Mouse (Mus musculus) C2C12 (cell line): ENCODE results near the gene Dennd2d. TPM values are rescaled to one million over a fixed set of nuclear protein-coding genes. Genes with fewer than 3 reads are reported as not detected.

Source experiments
- H3K27me3 ChIP-seq: one replicate; pipeline ENCODE4 v1.6.1; 2011; ENCODE audit not compliant: control insufficient read depth, insufficient read depth, insufficient read length
- H3K36me3 ChIP-seq: one replicate; pipeline ENCODE4 v1.6.1; 2011; ENCODE audit not compliant: control insufficient read depth, insufficient read depth
- H3K4me3 ChIP-seq: one replicate; pipeline ENCODE4 v1.5.1; 2011; ENCODE audit warnings: mild to moderate bottlenecking, control low read depth; ENCODE audit not compliant: poor library complexity, insufficient read depth, severe bottlenecking
- H3K79me2 ChIP-seq: one replicate; pipeline ENCODE4 v1.6.1; 2011; ENCODE audit not compliant: control insufficient read depth, insufficient read depth
- H3K79me3 ChIP-seq: one replicate; pipeline ENCODE4 v1.6.1; 2011; ENCODE audit warnings: low read depth, control low read depth
- H3ac ChIP-seq: one replicate; pipeline ENCODE3; 2011; ENCODE audit warnings: low read depth; ENCODE audit not compliant: control insufficient read depth, insufficient read length
- CEBPB ChIP-seq: IDR thresholded peaks from one replicate; pipeline ENCODE4 v1.6.1; 2011; ENCODE audit warnings: low read depth, mild to moderate bottlenecking, control low read depth, moderate library complexity
- CTCF ChIP-seq: IDR thresholded peaks from one replicate; pipeline ENCODE4 v1.5.1; 2011; ENCODE audit not compliant: control insufficient read depth, insufficient read depth, insufficient read length
- FOSL1 ChIP-seq: IDR thresholded peaks from one replicate; pipeline ENCODE4 v1.8.0; 2011; ENCODE audit warnings: mild to moderate bottlenecking, low read length; ENCODE audit not compliant: poor library complexity, insufficient read depth, severe bottlenecking
- MAX ChIP-seq: IDR thresholded peaks from one replicate; pipeline ENCODE4 v1.6.1; 2011; ENCODE audit warnings: mild to moderate bottlenecking, control low read depth
- MYOD1 ChIP-seq: IDR thresholded peaks from one replicate; pipeline ENCODE4 v1.6.1; 2011; ENCODE audit warnings: low read depth; ENCODE audit not compliant: control insufficient read depth, insufficient read length
- MYOG ChIP-seq: IDR thresholded peaks from one replicate; pipeline ENCODE4 v1.6.1; 2011; ENCODE audit not compliant: control insufficient read depth, insufficient read length; ENCODE audit errors: extremely low read depth
- USF1 ChIP-seq: IDR thresholded peaks from one replicate; pipeline ENCODE4 v1.6.1; 2011; ENCODE audit warnings: low read depth, mild to moderate bottlenecking, control low read depth, moderate library complexity
- long read RNA-seq, 2 experiments: library from polyadenylated mRNA; unstranded; transcript quantifications; one replicate each; pipeline ENCODE4 v2.0.0; 2019 to 2020
- polyA plus RNA-seq: library from polyadenylated mRNA; unstranded; fragments of >200 nt; fragmentation: generic; extraction: Trizol; gene quantifications from one replicate; pipeline ENCODE4 v1.2.1, GENCODE M21; 2012; ENCODE audit warnings: missing spikeins

Dennd2d gene
- polyA plus RNA-seq: 0.23 TPM
- long read RNA-seq, experiment 1: 0 reads
- long read RNA-seq, experiment 2: 0 reads

DNA sequence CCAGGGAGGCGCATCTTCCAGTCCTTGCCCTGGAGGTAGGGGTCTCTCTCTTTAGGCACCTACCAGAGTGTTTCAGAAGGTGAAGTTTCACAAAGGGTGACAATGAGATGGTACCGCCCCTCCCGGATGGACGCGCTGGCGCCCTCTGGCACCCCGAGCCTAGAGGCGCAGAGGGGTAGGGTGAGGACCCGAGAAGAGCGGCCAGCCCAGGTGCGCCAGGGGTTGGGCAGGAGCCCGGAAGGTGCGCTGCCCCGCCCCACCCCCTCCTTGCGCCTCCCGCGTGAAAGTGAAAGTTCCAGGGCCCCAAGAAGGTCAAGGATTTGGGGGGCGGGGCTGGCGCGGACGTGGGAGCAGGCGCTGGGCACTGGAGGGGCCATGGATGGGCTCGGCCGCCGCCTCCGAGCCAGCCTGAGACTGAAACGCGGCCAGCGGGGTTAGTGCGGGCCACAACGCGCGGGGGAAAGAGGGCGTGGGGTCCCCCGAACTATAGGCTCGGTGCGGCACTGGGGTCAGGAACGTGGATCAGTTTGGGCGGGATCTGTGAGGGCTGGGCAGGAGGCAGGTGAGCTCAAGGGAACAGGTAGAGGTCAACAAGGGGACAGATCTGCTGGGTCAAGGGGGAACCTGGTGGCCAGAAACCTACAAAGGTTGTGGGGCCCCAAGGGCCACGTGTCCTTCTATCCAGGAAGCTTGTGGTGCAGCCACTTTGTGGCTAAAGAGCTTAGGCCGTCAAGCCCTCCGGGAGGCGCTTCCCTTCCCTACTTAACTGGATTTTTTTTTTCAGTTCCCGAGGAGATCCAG lies at the start of gene Dennd2d:
Gene Dennd2d (plus strand): TSS at position 125 of the 801 bp plus-strand sequence.
- H3ac ChIP-seq: peak within 1 kb of the TSS; percentile 67
- H3K27me3 ChIP-seq: no peaks in the 10 kb centered on the region
- H3K79me2 ChIP-seq: no peaks in the 10 kb centered on the region
- H3K36me3 ChIP-seq: no peaks in the 10 kb centered on the region
- H3K79me3 ChIP-seq: no peaks in the 10 kb centered on the region
- peak within 1 kb of the TSS; percentile 25 for H3K4me3 ChIP-seq
- no peak for TF ChIP-seq MYOG
- TF ChIP-seq CEBPB: no peak
- TF ChIP-seq MYOD1: no peak
- TF ChIP-seq MAX: no peak
- TF ChIP-seq CTCF: no peak
- no peak for TF ChIP-seq FOSL1
- no peak for TF ChIP-seq USF1

GRCm38 (mm10) chr3:106448571-106448970 lies 33.6 kb upstream of the Dennd2d start:
- no peaks in the 10 kb centered on the region for H3K79me2 ChIP-seq
- H3K36me3 ChIP-seq: no peaks in the 10 kb centered on the region
- TF ChIP-seq CEBPB (no peak), CTCF (peak; percentile 62)
- no peaks in the 10 kb centered on the region for H3K79me3 ChIP-seq
- H3K4me3 ChIP-seq: no peak overlapping the region
- no peaks in the 10 kb centered on the region for H3K27me3 ChIP-seq
- H3ac ChIP-seq: no peak overlapping the region

- H3ac ChIP-seq: no peak overlapping the region
- no peaks in the 10 kb centered on the region for H3K27me3 ChIP-seq
- no peaks in the 10 kb centered on the region for H3K36me3 ChIP-seq
- no peak overlapping the region for H3K4me3 ChIP-seq
- TF ChIP-seq MYOD1 (no peak), CEBPB (no peak), USF1 (no peak), MYOG (no peak), MAX (no peak), FOSL1 (no peak), CTCF (no peak)
- H3K79me2 ChIP-seq: no peaks in the 10 kb centered on the region
- H3K79me3 ChIP-seq: no peaks in the 10 kb centered on the region
These were observed 33.2 kb upstream of the Dennd2d start for GRCm38 (mm10) chr3:106448995-106449394.

- Histone ChIP-seq H3K4me3 (no peak overlapping the region), H3K79me2 (no peaks in the 10 kb centered on the region), H3ac (no peak overlapping the region), H3K79me3 (no peaks in the 10 kb centered on the region), H3K36me3 (no peaks in the 10 kb centered on the region), H3K27me3 (no peaks in the 10 kb centered on the region)
- TF ChIP-seq MYOD1 (no peak), USF1 (no peak), CTCF (no peak), MYOG (no peak), CEBPB (no peak), FOSL1 (no peak), MAX (no peak)
These were observed 32.6 kb upstream of the Dennd2d start for GRCm38 (mm10) chr3:106449567-106449966.

GRCm38 (mm10) chr3:106452616-106453015 lies 29.6 kb upstream of the Dennd2d start:
- no peak overlapping the region for H3ac ChIP-seq
- TF ChIP-seq MYOD1: no peak
- no peaks in the 10 kb centered on the region for H3K36me3 ChIP-seq
- no peak overlapping the region for H3K4me3 ChIP-seq
- H3K79me3 ChIP-seq: no peaks in the 10 kb centered on the region
- no peaks in the 10 kb centered on the region for H3K27me3 ChIP-seq
- H3K79me2 ChIP-seq: no peaks in the 10 kb centered on the region

- TF ChIP-seq CEBPB (no peak), USF1 (no peak), FOSL1 (no peak), MAX (no peak), CTCF (no peak), MYOG (no peak), MYOD1 (no peak)
- no peaks in the 10 kb centered on the region for H3K79me3 ChIP-seq
These were observed 24.8 kb upstream of the Dennd2d start for GRCm38 (mm10) chr3:106457298-106457869.

More at GRCm38 (mm10) chr3:106457298-106457869, 24.8 kb upstream of the Dennd2d start:
- H3K4me3 ChIP-seq: no peak overlapping the region
- no peak overlapping the region for H3ac ChIP-seq
- H3K36me3 ChIP-seq: no peaks in the 10 kb centered on the region
- H3K79me2 ChIP-seq: no peaks in the 10 kb centered on the region
- H3K27me3 ChIP-seq: no peaks in the 10 kb centered on the region
